Mouse (Mus musculus) G1E (cell line): ENCODE measurements around the gene Fbxo39.

ENCODE experiments used
- CTCF ChIP-seq: IDR thresholded peaks from 2 replicates; pipeline ENCODE4 v1.5.1; 2012; ENCODE audit warnings: low read depth, low read length, inconsistent platforms, mixed read lengths
- GATA1 ChIP-seq: IDR thresholded peaks from 2 replicates; pipeline ENCODE4 v1.6.1; 2012; ENCODE audit warnings: borderline replicate concordance, low read length, inconsistent platforms, mixed read lengths
- POLR2AphosphoS5 ChIP-seq: IDR thresholded peaks from 2 replicates; pipeline ENCODE4 v1.6.1; 2012; ENCODE audit warnings: low read depth, low read length, inconsistent platforms; ENCODE audit not compliant: insufficient replicate concordance
- TAL1 ChIP-seq: conservative IDR thresholded peaks from 2 replicates; pipeline ENCODE4 v1.6.1; 2012; ENCODE audit warnings: low read depth, low read length, inconsistent platforms, mixed read lengths

DNA sequence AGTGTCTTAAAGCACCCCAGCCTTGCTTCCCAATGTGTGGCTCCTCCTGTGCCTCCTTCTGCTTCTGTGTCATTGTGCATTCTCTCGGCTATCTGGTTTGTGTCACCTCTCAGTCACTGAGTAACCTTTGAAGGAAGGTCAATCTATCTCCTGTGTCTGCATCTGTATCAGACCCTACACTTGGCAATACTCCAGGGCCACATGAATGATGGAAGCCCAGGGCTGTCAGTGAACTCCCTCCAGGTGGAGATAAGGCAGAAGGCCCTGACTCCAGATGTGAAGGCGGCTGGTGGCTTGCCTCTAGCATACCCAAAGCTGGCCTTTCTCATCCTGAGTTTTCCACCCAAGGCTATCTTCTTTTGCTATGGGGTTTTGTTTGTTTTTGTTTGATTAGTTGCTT is 5.3 kb upstream of the Fbxo39 start:
- TF ChIP-seq CTCF = no peak
- no peak for TF ChIP-seq GATA1
- TF ChIP-seq TAL1 = no peak
- TF ChIP-seq POLR2AphosphoS5 = no peak
